Mouse (Mus musculus) neural tube, embryonic 10.5 days (tissue): ENCODE measurements at regions not wholly inside any gene's neighbourhood (a gene's known extent, or its start where the extent isn't known, plus 50 kb on each side); places are given as distances from the start of the nearest gene placed in this dataset.

Experiments
- DNase-seq: peaks from one replicate; pipeline ENCODE4 v3.0.0-alpha.2; 2017; ENCODE audit warnings: low spot score; ENCODE audit errors: extremely low spot score

DNA sequence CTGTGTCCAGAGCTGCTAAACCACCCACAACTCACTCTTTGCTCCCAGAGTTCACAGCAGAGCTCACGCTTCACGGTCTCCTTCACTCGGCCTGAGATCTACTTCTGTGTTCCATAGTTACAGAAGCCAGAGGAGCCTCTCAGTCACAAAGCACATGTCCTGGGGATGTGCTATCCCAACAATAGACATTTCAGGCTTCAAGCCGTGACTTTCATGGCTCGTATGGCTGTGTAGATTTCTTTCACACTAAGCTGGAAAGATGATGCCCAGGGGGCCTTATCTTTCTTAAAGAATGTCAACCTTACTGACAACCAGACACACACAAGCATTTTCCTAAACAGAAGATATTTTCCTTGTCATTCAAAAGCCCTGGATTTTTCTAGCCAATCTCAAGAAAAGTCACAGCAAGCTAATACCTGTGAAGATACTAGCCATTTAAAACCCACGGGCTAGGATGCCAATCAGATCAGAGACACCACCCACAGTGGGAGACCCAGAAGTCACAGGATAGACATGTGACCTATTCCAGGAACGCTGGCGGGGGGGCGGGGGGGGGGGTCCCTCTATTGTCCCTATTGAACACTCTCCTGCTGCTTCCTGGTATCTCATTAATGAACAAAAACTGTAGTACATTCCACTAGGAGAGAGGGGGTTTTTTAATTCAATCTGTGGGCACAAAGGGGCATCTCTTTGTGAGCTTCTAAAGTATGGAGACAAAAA lies 98.8 kb upstream of the Mapk10 start:
- DNase-seq = no peak

DNA sequence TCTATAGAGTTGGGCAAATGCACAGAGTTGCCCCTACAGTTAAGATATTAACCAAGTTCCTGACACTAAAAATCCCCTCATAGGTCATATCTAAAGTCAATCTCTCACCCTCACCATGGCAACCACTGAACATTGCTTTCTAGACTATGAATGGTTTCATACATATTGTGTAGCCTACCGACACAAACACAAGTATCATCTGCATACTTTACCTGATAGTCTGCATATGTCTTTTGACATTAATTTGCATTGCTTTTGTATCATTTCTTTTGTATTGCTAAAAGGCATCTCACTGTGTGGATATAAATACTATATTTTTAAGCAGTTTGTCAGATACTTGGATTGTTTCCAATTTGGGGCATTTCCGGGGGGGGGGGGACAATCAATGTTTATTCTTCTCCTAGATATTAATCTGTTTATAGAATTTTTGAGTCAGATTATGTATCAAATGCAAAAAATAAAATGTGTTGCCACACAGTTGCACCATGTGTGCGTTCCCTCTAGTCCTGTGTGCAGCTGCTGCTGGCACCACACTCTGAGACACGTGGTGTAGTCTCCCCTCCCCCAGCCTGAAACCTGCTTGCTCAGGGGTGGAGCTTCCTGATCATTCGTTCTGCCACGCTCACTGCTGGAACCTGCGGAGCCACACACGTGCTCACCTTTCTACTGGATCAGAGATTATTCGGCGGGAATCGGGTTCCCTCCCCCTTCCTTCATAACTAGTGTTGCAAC lies 94.7 kb upstream of the Mapk10 start:
- no peak for DNase-seq

DNA sequence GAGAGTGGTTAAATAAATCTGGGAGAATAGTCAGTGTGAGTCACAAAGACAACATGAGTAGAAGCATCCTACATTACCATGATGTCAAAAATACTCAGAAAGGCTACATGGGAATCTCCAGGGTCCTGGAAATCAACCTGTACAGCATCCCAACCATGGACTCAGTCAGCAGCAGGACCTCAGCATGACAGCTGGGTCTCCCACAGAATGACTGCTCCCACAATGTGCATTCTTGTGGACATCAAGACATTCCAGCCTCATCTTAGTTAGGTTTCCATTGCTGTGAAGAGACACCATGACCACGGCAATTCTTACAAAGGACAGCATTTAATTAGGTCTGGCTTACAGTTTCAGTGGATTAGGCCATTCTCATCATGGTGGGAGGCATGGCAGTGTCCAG lies 93.8 kb upstream of the Mapk10 start:
- no peak for DNase-seq

DNA sequence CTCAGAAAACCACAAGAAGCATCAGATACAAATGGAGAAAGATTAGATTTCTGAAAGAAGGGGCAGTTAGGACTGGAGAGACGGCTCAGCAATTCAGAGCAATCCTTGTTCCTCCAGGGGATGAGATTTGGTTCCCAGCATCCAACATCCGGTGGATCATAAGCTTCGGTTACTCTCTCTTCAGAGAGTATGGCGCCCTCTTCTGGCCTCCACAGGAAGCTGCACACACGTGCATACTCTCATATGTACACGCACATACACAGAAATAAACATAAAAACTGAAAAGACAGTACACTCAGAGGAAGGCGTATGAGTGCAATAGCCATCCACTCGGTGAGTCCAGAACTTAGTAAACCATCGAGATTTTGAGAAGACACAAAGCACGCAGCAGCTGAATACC lies 91.6 kb upstream of the Mapk10 start:
- DNase-seq = no peak

DNA sequence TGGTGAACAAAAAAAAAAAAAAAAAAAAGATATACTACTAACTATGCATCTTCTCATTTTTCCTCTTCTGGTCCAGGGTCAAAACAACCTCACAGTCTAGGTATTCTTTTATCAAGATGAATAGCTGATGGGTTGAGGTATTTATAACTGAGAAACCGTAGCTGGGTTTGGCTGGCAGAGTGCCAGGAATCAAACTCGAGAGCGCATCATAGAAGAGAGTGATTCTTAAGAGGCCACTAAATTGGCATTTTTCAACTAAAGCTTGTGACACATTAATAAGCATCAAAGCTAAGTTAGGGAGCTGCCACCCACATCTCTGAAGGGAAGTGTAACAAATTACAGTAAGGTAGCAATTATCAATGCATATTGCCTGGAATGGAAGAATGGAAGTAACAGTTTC lies 90.2 kb upstream of the Mapk10 start:
- DNase-seq = no peak

DNA sequence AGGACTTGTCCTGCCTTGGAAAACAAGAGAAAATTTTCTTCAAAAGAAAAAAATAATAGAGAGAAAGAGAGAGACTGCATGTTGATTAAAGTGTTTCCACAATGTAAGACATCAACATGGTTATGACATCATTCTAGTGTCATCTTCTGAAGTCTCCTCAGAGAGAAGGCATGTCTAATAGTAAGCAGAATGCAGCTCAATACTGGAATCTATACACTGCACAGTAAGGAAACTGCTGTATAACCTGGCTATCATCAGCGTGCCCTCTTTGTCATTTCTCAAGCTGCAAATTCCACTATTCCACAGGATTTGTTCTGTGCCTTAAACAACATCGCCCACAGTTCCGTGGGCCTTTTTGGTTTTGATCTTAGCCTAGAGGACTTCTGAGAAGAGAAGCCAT lies 82.8 kb upstream of the Mapk10 start:
- no peak for DNase-seq

DNA sequence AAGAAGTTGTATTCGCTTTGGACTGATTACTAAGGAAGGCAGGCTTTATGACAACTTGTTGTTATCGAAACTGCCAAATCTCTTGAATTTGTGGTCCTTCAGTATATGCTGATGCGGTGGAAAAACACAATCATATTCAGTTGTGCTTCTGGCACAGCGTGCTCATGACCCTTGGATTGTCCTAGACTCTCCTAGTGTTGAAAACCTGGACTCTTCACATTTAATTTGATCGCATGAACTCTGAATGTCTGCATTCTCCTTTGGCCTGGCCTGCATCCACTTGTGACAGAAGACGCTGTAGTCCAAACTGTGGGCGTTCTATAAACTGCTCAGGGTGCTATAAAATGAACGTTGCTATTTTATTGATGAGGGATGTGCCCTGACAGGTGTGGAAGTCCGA lies 80.6 kb upstream of the Mapk10 start:
- no peak for DNase-seq

DNA sequence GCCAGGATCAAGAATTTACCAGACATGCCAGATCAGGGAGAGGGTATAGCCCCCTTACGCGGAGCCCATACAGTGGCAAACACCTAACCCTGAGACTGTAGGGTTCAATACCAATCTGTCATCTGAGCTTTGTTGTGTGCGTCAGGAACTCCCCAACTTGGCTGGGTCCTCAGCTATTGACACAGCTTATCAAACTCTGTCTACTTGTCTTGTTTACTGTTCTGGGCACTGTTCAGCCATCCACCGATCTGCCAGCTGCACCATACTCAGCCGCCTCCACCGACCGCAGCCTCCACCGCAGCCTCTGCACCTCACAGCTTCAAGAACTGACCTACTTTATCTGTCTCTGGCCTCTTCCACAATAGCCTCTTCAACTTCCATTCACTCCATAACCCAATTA lies 80.1 kb upstream of the Mapk10 start:
- no peak for DNase-seq

DNA sequence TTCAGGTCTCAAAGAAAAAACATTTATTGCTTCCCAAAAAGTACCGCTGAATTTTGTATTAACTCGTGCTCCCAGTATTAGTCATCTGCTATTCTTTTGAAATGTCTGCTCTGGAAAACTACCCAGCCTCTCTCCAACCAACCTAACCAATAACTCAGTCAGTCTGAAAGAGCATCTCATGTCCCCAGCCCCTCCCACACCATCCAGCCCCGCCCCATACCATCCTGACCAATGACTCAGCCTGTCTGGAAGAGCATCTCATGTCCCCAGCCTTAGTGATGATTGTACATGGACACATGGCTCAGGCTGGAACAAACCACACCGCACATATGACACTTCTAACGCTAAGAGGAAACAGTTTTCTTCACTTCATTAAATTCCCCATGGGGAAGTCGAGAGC lies 58.1 kb upstream of the Mapk10 start:
- no peak for DNase-seq

DNA sequence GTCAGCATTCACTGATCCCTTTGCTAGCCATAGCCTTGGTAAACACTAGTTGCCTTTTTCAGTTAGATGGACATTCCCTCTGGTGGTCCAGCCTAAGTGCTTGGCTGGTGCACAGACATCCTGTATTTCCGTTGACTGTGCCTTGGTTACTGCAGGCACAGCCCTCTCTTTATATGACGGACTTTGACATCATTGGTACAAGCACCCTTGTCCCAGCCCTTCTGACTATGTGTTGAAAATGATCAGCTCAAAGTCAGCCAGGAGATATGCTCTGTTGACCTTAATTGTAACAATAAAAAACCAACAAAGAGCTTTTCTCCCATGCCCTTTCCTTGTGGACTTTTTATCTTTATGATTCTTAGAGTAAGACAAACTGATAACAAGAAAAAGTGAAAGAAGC lies 53.8 kb upstream of the Mapk10 start:
- no peak for DNase-seq

DNA sequence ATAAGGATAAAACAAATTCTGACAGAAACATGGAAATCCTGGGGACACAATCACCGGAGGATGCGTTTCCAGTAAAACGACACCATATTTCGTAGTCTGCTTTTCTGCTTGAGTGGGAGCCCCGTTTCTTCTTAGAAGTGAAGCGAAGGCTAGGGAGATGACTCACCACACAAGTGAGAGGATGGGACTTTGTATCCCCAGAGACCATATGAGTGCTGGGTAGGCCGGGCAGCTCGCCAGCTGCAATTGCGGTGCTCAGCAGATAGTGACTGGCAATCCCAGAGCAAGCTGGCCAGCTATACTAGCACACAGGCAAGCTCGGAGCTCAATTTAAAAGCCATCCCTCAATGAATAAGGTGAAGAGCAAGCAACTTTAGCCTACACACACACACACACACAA lies 50.3 kb upstream of the Mapk10 start:
- DNase-seq = no peak
